Mouse (Mus musculus) olfactory bulb, adult 2 months (tissue): ENCODE measurements around the gene Selenot.

Experiments used
- CTCF ChIP-seq: fragments of 200-500 bp; IDR thresholded peaks from 2 replicates; pipeline ENCODE4 v1.5.1; 2012; ENCODE audit warnings: low read depth, mild to moderate bottlenecking, low read length, moderate library complexity; ENCODE audit not compliant: insufficient read depth
- POLR2A ChIP-seq: fragments of 200-500 bp; IDR thresholded peaks from 2 replicates; pipeline ENCODE4 v1.6.1; 2012; ENCODE audit warnings: mild to moderate bottlenecking, low read depth, low read length, moderate library complexity; ENCODE audit not compliant: insufficient read depth

DNA sequence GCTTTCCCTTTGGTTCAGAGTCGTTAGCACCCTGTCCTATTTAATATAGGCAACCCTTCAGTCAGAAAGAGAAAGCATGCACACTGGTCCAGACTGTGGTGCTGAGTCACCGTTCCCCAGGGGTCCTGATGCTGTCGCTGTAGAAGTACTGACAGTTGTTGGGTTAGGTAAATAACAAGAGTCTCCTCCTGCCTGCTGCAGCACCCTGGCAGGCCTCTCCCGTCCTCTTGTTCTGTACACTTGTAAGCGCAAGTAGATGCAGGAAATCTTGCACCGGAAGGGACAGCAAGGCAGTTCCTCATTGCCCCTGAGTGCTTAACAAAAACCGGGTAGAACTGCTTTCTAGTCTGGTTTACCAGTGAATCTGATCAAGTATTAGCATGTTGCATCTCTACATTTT lies 19.8 kb upstream of the Selenot start:
- no peak for TF ChIP-seq CTCF
- no peak for TF ChIP-seq POLR2A
